Mouse (Mus musculus) intestine, postnatal 0 days (tissue): ENCODE data around the gene Lsmem1. TPM values are rescaled to one million over a fixed set of nuclear protein-coding genes. Genes with fewer than 3 reads are reported as not detected.
"Not testable (repeated sequence)": the region's sequence is repeated elsewhere in the genome, so short reads cannot be mapped to it uniquely, and the experiment has no call there.

Experiments used
- ATAC-seq: fragments of 200-750 bp; cut with Nextera tagmentation; 2 replicates; pipeline ENCODE4 v1.8.0; 2017; ENCODE audit warnings: mild to moderate bottlenecking, moderate TSS enrichment, moderate library complexity
- H3K27ac ChIP-seq: fragments of 300-500 bp; sonication (generic); 2 replicates; pipeline ENCODE4 v1.5.1; 2014; ENCODE audit warnings: mild to moderate bottlenecking, low read depth, low read length, moderate library complexity
- H3K27me3 ChIP-seq: fragments of 300-500 bp; sonication (generic); replicated peaks from 2 replicates; pipeline ENCODE4 v1.6.1; 2014; ENCODE audit warnings: low read length, mixed read lengths; ENCODE audit not compliant: control insufficient read depth, insufficient read depth
- H3K36me3 ChIP-seq: fragments of 300-500 bp; sonication (generic); 2 replicates; pipeline ENCODE4 v1.6.1; 2014; ENCODE audit warnings: mild to moderate bottlenecking, moderate library complexity; ENCODE audit not compliant: control insufficient read depth, insufficient read depth
- H3K4me1 ChIP-seq: fragments of 300-500 bp; sonication (generic); replicated peaks from 2 replicates; pipeline ENCODE4 v1.6.1; 2014; ENCODE audit warnings: antibody characterized with exemption, low read length, mixed read lengths; ENCODE audit not compliant: control insufficient read depth, insufficient read depth
- H3K4me2 ChIP-seq: fragments of 300-500 bp; sonication (generic); replicated peaks from 2 replicates; pipeline ENCODE4 v1.6.1; 2014; ENCODE audit warnings: low read depth, mild to moderate bottlenecking, moderate library complexity
- H3K4me3 ChIP-seq: fragments of 300-500 bp; sonication (generic); 2 replicates; pipeline ENCODE4 v1.5.1; 2014; ENCODE audit warnings: low read depth, low read length
- H3K9ac ChIP-seq: fragments of 300-500 bp; sonication (generic); 2 replicates; pipeline ENCODE4 v1.6.1; 2014; ENCODE audit warnings: mild to moderate bottlenecking, low read depth, low read length
- H3K9me3 ChIP-seq: fragments of 300-500 bp; sonication (generic); 2 replicates; pipeline ENCODE4 v1.6.1; 2016; ENCODE audit warnings: mixed run types; ENCODE audit not compliant: control insufficient read depth
- CTCF ChIP-seq: sonication (generic); IDR thresholded peaks from 2 replicates; pipeline ENCODE4 v1.5.1; 2016; ENCODE audit warnings: low read depth, mild to moderate bottlenecking, control low read depth, antibody characterized with exemption, moderate library complexity
- WGBS: fragments of 180-500 bp; shearing (Covaris S2); extraction: QIAGEN DNeasy Blood & Tissue Kit; methylation state at CpG from one replicate; pipeline ENCODE4 v1.1.7; 2014; 5-methylcytosine and 5-hydroxymethylcytosine counted together
- polyA plus RNA-seq: library from polyadenylated mRNA; unstranded; fragments of >200 nt; fragmentation: Nextera tagmentation; extraction: Ambion mirVana; gene quantifications from 2 replicates; pipeline ENCODE4 v1.2.1, GENCODE M21; 2015

The Lsmem1 gene
- polyA plus RNA-seq, 1 experiment from 2014 or later: not detected

GRCm38 (mm10) chr12:40177089-40177488 is 22.2 kb downstream of the Lsmem1 start:
- H3K4me3 ChIP-seq: no peak overlapping the region
- H3K27ac ChIP-seq: no peak overlapping the region
- no peaks in the 10 kb centered on the region for H3K36me3 ChIP-seq
- no peaks in the 10 kb centered on the region for H3K9me3 ChIP-seq
- H3K4me2 ChIP-seq: no peak overlapping the region
- no peak overlapping the region for H3K9ac ChIP-seq
- peak; percentile 64 for TF ChIP-seq CTCF
- 67% methylated on average over 6 of the region's 6 CpGs for WGBS
- ATAC-seq: no peak
- H3K27me3 ChIP-seq: no peaks in the 10 kb centered on the region
- no peaks in the 10 kb centered on the region for H3K4me1 ChIP-seq

GRCm38 (mm10) chr12:40176158-40176557 is 23.1 kb downstream of the Lsmem1 start:
- no peak for ATAC-seq
- Histone ChIP-seq H3K4me3 (no peak overlapping the region), H3K4me1 (no peaks in the 10 kb centered on the region), H3K27ac (no peak overlapping the region), H3K36me3 (no peaks in the 10 kb centered on the region), H3K27me3 (no peaks in the 10 kb centered on the region), H3K4me2 (no peak overlapping the region), H3K9me3 (no peaks in the 10 kb centered on the region), H3K9ac (no peak overlapping the region)
- 64% methylated on average over 2 of the region's 2 CpGs for WGBS
- no peak for TF ChIP-seq CTCF

GRCm38 (mm10) chr12:40175171-40175570 is 24.1 kb downstream of the Lsmem1 start:
- not testable (repeated sequence) for H3K4me1 ChIP-seq
- WGBS: 40% methylated on average over 1 of the region's 1 CpGs

GRCm38 (mm10) chr12:40171637-40172036 is 27.7 kb downstream of the Lsmem1 start:
- no peaks in the 10 kb centered on the region for H3K36me3 ChIP-seq
- no peak for ATAC-seq
- no peaks in the 10 kb centered on the region for H3K27me3 ChIP-seq
- H3K4me2 ChIP-seq: no peak overlapping the region
- TF ChIP-seq CTCF: no peak
- WGBS: 82% methylated on average over 2 of the region's 2 CpGs
- H3K9ac ChIP-seq: no peak overlapping the region
- H3K4me3 ChIP-seq: no peak overlapping the region
- H3K27ac ChIP-seq: no peak overlapping the region
- H3K4me1 ChIP-seq: no peaks in the 10 kb centered on the region
- no peaks in the 10 kb centered on the region for H3K9me3 ChIP-seq

More at GRCm38 (mm10) chr12:40175171-40175570, 24.1 kb downstream of the Lsmem1 start:
- not testable (repeated sequence) for H3K9ac ChIP-seq, H3K27ac ChIP-seq, H3K27me3 ChIP-seq, H3K36me3 ChIP-seq, H3K4me2 ChIP-seq, H3K9me3 ChIP-seq, ATAC-seq, H3K4me3 ChIP-seq

GRCm38 (mm10) chr12:40169675-40170074 is 29.6 kb downstream of the Lsmem1 start:
- H3K9me3 ChIP-seq: no peaks in the 10 kb centered on the region
- H3K27ac ChIP-seq: no peak overlapping the region
- H3K36me3 ChIP-seq: no peaks in the 10 kb centered on the region
- 98% methylated on average over 1 of the region's 1 CpGs for WGBS
- no peaks in the 10 kb centered on the region for H3K27me3 ChIP-seq
- no peak overlapping the region for H3K4me2 ChIP-seq
- no peak for ATAC-seq
- H3K9ac ChIP-seq: no peak overlapping the region
- no peak overlapping the region for H3K4me3 ChIP-seq
- H3K4me1 ChIP-seq: no peaks in the 10 kb centered on the region
- TF ChIP-seq CTCF: 0 out of 2 replicates have a peak, but pooled peaks have one; percentile 9

- no peaks in the 10 kb centered on the region for H3K9me3 ChIP-seq
- no peak overlapping the region for H3K4me2 ChIP-seq
- H3K27ac ChIP-seq: no peak overlapping the region
- peak; percentile 34; the same call in 1 of the 2 replicates for ATAC-seq
- 2% methylated on average over 2 of the region's 2 CpGs for WGBS
- peaks cover 2% of the 10 kb centered on the region; the same call in 1 of the 2 replicates for H3K4me1 ChIP-seq
- H3K9ac ChIP-seq: no peak overlapping the region
- H3K36me3 ChIP-seq: no peaks in the 10 kb centered on the region
- TF ChIP-seq CTCF: peak; percentile 85
- H3K27me3 ChIP-seq: no peaks in the 10 kb centered on the region
- H3K4me3 ChIP-seq: no peak overlapping the region
Measured at GRCm38 (mm10) chr12:40164621-40165020, 34.7 kb downstream of the Lsmem1 start.

GRCm38 (mm10) chr12:40160777-40161176 is 38.5 kb downstream of the Lsmem1 start:
- peak; percentile 72 for ATAC-seq
- Histone ChIP-seq H3K9me3 (no peaks in the 10 kb centered on the region), H3K9ac (no peak overlapping the region), H3K36me3 (no peaks in the 10 kb centered on the region), H3K4me3 (no peak overlapping the region), H3K27ac (no peak overlapping the region), H3K27me3 (no peaks in the 10 kb centered on the region), H3K4me2 (no peak overlapping the region), H3K4me1 (peaks cover 2% of the 10 kb centered on the region; the same call in 1 of the 2 replicates)
- TF ChIP-seq CTCF: no peak
- 44% methylated on average over 2 of the region's 2 CpGs for WGBS
